Mouse (Mus musculus): ENCODE measurements around the gene Hoxa10.

The Hoxa10 gene

DNA sequence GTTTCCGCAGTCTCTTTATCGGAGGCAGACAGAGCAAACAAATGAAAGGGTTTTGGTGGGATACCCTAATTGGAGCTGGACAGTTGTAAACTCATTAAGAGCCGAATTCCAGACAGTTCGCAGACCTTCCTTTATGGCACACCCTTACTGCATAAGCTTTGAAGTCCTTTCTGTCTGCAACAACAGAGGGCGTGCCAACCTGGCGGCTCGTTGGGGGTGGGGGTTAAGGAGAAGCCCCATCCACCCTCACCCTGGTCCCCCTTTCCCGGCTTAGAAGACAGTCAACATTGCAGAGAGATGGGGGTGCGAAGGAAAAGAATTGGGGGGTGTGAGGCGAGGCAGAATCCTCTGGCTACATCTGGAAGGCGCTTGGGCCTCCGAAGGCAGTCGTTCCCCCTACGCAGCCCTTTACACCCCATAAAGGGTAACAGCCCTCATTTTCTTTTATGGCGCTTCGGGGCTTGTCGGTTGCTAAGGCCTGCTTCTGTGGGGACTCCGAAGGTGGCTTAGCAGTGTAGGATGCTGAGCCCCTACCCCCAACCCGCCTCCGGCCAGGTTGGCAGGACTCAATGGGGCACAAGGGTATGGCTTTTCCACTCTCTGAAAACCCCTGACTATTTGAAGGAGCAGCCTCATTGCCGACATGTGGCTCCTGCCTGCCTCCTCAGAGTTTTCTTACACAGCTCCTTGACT lies 18.5 kb downstream of the Hoxa10 start:
- in situ Hi-C loops (cut with MboI, MseI), result loop anchor here (5.0 to 10.0 kb wide), 3 partner anchors 217 to 635 kb away; no protein-coding TSS in a partner anchor

DNA sequence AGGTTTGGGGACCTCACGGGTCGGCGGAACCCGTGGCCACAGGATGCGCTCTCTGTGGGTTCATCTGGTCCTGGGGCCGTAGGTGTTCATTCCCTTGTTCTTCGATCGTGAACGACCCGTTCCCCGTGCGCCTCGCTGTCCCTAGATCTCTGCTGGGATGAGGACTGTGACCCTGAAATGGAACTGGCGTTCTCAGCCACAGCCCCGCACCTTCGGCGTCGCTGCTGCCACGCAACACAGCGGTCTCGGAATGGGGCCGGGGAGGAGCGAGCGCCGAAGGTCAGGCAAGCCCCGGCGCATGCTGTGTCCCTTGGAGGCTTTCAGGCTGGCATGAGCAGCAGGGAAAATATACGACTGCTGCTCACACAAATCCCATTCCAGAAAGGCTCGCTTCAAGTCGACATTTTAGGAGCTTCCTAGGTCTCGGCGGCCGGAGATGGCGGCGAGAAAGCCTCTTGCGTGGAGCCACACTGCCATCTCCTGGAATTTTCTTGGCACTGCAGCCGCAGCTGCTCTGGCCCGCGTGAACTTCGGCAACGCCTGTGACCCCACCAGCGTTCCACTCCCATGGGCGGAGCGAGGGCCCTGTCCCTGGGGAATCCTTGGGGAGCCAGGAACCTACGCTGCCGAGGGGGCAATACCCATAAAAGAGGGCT lies 19.2 kb downstream of the Hoxa10 start, which contains the start of gene Hoxa7:
Hoxa7 (minus strand) TSS at position 518 of the 656 bp plus-strand sequence.
- in situ Hi-C loops (cut with MboI, MseI), result loop anchor here (5.0 to 10.0 kb wide), 3 partner anchors 217 to 634 kb away; no protein-coding TSS in a partner anchor

DNA sequence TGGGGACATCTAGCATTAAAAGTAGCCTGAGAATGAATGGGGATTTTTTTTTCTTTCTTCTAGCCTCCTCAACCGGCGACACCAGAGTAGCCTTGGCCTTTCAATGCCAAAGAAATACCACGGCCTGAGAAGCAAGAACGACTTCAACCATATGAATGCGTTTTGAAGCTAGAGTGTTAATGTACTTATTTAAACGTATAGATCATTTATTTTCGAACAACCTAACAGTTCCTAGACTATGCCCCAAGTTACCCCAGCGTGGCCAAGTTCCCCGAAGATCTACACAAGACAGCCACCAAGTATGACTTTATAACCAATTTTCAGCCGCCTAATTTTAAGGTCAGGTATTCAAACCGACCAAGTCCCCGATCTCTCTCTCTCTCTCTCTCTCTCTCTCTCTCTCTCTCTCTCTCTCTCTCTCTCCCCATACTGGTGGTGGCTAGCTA lies 19.8 kb downstream of the Hoxa10 start:
- in situ Hi-C loops (cut with MboI, MseI), result loop anchor here (5.0 to 10.0 kb wide), 3 partner anchors 216 to 634 kb away; no protein-coding TSS in a partner anchor

DNA sequence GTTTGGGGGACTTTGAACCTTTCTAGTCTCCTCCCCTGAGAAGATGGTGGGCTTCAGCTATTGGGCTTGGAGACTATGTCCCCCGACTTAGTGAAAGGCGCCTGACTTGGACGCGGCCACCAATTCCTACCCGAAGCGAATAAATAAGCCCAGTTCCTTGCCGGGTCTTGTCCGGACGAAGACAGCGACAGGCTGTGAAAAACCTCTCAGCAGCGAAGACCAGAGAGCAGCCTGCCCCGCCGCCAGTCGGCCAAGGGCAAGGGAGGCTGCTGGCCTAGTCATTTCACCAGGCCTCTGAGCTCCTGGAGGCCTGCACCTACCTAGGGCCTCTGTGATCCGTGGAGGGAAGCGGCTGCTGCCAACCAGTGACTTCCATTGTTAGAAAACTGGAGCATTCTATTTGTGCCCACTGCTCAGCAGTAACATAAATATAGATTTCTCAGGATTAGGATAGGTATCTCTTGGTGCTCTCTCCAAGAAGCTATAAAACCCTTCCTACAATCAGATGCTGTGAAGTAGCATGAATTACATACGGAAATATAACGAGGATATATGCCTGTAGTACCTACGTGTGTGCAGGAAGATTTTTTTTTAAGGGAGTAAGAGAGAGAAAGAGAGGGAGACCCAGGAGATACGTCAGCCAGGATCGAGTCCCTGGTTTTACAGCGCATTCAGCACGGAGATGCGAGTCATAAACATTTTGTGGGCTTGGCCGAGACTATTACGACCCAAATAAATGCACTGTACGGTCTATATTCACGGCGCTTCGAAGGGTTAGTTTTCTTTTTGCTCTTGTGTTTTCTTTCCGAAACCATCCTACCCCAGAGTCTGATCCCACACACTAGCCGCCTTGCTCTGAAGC lies 20.4 kb downstream of the Hoxa10 start:
- in situ Hi-C loops (cut with MboI, MseI), result loop anchor here (5.0 to 10.0 kb wide), 3 partner anchors 215 to 633 kb away; no protein-coding TSS in a partner anchor

DNA sequence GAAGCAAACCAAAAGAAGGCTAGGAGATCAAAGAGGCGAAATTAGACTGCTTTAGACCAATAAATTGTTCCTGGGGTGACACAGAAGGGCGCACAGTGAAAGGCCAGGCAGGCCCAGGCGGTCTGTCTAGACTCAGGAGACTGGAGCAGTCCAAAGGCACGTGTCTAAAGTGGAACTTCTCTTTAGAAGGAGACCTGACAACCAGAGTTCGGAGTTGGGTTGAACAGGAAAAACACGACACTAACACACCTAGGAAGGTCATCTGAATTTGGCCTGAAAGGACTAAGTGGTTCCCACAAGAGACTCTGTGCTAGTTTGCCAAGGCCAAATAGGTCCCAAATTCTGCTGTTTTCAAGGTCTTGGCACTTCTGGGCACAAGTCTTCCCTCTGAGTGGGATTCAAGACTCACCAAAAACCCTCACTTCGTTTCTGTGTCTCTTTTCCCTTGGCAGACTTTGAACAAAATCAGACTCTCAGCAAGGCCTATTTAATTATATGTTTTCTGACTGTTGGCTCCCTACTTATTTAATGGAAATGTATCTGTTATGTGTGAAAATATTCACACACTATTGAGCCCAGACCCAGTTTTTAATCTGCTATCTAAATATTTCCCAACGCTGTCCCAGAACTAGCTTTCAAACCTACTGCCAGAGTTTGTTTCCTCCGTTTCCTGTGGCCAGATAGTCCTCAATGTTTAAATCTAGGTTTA lies 21.3 kb downstream of the Hoxa10 start:
- in situ Hi-C loops (cut with MboI, MseI), result loop anchor here (5.0 kb wide), 2 partner anchors 357 to 1047 kb away; no protein-coding TSS in a partner anchor

DNA sequence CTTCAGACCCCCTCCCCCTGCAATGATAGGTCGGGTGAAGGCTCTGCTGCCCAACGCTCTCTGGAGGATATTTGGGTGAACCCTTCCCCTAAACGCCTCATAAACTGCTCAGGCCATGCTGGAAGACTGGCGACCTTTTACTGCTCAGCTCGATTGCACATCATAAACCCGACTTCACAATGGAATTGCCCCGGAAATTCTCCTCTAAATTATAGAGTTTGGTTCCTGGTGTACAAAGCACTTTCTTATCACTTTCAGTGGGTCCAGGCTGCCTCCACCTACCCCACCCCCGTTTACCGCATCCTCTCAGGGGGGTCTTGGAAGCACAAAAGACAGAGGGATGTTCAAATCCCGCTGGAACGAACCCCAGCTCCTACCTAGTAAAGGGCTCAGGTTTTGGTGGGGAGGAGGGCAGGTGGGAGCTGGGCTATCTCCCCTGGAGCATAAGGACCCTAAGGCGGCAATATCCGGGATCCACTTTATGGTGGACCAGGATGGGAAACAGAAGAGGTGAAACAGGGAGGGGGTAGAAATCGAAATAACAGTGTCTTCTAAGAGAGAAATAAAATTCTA lies 21.9 kb downstream of the Hoxa10 start:
- in situ Hi-C loops (cut with MboI, MseI), result loop anchor here (5.0 kb wide), 2 partner anchors 356 to 1046 kb away; no protein-coding TSS in a partner anchor

DNA sequence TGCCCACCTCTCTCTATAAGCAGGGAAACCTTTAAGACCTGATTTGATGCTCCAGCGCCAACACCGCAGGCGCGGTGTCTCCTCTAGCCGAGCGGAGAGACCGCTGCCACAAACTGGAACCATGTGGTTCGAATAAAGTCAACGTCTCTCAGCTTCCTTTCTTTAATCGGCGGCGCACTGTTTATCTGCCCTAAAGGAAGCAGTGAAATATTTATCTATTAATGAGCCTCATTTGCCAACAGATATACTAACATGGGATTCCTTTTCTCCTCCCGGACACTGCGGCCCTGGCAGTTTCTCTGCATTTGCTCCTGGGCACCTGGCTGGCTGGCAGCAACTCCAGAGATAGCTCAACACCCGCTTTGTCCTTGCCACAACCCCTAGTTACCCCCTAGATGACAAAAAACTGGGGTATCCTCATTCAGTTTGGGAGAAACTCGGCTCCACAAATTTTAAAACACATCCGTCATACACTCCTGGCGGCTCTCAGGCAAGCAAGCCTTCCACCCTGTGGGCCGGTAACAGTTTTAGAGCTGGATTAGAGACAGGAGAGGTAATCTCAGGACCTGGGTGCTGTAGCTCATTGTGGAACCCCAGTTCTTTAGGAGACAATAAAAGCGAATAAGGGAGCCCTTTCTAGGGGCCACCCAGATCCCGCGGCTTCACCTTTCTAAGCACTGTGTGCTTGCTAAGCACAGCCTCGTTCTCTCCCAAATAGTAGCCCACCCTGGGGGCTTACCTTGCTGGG lies 22.6 kb downstream of the Hoxa10 start:
- in situ Hi-C loops (cut with MboI, MseI), result loop anchor here (5.0 kb wide), 2 partner anchors 356 to 1046 kb away; no protein-coding TSS in a partner anchor

DNA sequence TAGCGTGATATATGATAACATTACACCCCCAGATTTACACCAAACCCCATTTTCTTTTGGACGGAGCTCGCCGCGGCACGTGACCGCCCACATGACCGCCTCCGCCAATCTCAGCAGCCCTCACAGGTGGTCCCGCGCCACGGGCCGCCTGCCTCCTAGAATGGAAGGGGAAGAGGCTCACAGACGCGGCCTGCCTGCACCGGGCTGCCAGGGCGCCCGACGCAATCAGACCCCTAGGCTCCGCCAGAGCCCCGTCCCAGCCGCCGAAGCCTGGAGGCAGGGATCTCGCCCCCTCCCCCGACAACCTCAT lies 23.2 kb downstream of the Hoxa10 start:
- in situ Hi-C loops (cut with MboI, MseI), result loop anchor here (5.0 kb wide), 2 partner anchors 355 to 1045 kb away; no protein-coding TSS in a partner anchor

DNA sequence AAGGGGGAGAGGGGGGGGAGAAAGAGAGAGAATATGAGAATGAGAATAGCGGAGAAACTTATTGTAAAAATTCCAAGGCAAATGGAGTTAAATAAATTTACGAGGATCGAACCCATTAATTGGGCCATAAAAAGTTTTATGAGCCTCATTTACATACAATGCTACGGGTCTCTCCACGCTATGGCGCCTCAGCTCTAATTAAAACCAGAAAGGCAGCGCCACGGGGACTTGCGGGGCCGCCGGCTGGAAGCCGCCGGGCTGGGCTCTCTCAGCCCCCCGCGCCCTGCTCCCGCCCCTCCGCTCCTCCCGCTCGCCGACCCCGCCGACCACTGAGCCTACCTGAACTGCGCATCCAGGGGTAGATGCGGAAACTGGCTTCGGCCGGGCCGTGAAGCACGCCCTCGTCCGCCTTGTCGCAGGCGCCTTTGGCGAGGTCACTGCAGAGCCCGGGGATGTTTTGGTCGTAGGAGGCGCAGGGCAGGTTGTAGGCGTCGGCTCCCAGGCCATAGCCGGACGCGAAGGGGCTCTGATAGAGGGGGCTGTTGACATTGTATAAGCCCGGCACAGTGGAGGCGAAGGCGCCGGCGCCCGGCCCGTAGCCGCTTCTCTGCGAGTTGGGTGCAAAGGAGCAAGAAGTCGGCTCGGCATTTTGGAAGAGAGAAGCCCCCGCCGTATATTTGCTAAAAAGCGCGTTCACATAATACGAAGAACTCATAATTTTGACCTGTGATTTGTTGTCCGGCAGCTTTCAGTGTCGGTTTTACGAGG lies 23.8 kb downstream of the Hoxa10 start:
- in situ Hi-C loops (cut with MboI, MseI), result loop anchor here (5.0 kb wide), 2 partner anchors 355 to 1045 kb away; no protein-coding TSS in a partner anchor

DNA sequence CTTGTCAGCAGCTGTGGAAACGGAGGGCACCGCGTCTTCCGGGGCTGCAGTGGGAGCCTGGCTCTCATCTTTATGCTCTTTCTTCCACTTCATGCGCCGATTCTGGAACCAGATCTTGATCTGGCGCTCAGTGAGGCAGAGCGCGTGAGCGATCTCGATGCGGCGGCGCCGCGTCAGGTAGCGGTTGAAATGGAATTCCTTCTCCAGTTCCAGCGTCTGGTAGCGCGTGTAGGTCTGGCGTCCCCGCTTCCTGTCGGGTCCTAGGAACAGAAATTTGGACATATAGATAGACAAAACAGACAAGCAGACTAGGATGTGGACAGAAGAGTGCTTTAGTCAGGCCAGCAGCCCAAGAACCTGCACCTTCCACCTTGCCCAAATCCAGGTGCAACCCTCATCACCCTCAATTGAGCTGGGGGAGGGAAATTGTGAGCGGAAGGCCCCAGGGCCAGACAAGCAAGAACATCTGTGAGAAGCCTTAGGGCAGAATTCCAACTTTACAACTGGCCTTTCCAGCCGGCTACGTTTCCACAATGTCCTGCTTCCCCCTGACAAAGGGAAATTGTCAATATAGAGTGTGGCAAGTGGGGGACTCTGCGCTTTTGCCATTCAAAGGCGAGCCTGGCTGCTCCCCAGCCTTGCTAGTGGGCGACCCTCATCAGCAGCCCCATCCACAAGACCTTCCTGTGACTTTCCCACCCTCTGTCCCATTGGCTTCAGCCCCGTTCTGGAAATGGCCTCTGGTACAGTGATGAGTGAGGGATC lies 24.7 kb downstream of the Hoxa10 start:
- in situ Hi-C loops (cut with MboI, MseI), result loop anchor here (5.0 kb wide), 2 partner anchors 354 to 1044 kb away; no protein-coding TSS in a partner anchor

DNA sequence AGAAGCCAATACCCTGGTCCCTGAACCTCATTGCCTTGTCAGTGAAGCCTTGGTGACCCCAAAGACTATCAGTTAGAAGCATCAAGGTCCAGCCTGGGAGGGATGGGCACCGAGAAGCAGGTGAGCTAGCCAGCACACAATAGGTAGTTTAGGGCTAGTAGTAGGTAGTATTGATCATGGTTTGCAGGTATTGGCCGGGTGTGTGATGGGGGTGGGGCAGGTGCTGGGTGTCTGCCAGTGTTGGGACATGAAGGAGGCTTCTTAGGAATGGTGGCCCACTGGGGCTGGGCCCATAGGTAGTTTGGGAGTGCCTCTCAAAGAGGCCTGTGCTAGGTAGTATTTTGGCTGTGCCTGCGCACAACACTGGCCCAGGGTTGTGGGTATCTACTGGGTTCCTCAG lies 25.6 kb downstream of the Hoxa10 start:
- in situ Hi-C loops (cut with MboI, MseI), result loop anchor here (5.0 kb wide), 2 partner anchors 353 to 1043 kb away; no protein-coding TSS in a partner anchor

DNA sequence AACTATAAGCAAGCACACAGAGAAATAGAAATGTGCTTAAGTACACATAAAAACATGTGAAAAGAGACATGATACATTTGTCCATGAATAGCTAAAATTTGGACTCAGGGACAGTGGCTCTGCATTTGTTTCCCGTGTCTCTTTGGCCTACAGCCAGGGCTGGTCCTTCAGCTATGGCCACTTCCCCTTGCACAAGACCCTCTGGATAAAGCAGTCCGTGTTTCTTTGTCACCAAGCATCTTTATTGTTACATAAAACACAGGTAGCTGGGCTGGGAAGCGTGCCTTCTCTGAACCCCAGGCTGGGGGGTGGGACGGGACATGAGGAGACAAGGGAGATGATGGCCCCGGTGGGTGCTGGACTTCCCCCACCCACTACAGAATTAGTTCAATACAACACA lies 26.4 kb downstream of the Hoxa10 start:
- in situ Hi-C loops (cut with MboI, MseI), result no loop called here

DNA sequence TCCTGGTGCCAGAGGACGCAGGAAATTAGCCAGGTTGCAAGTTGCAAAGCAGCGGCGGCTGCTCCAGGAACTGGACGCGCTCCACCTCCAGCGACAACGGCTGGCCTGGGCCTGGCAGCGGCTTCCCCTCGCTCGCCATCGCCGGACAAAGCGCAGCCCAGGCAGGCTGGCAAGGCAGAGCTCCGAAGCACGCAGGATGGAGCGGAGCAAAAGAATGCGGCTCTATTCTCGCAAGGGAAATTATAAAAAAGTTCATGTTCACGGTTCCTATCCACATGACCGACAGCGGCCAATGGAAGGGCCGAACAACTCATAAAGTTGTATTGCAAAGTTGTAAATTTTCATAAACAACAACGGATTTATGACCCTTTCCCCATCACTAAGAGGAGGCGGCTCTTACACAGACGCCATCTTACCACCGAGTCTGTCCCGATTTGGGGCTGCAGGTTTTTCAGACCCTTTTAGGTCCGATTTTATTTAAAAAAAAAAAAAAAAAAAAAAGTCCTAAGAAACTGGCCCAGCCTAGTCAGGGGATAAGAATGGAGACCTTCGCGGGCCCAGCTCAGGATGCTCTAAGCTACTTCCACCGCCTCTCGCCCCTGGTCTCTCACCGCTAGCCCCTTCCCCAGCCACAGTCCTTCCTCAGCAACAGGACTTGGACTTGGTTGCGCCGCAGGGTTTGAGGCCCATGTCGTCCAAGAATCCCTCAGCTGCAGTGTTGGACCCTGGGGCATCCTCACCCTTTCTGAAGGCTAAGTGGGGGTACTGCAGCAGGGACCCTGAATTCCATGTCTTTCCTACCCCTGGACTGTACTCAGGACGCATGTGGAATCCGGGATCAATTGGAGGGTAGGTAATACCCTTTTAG lies 27.3 kb downstream of the Hoxa10 start, which contains the start of the genes Hoxa3 and Gm28308:
Hoxa3 (minus strand) TSS at position 218 of the 868 bp plus-strand sequence.
Gm28308 (minus strand) TSS at position 221 of the 868 bp plus-strand sequence.
- in situ Hi-C loops (cut with MboI, MseI), result no loop called here

DNA sequence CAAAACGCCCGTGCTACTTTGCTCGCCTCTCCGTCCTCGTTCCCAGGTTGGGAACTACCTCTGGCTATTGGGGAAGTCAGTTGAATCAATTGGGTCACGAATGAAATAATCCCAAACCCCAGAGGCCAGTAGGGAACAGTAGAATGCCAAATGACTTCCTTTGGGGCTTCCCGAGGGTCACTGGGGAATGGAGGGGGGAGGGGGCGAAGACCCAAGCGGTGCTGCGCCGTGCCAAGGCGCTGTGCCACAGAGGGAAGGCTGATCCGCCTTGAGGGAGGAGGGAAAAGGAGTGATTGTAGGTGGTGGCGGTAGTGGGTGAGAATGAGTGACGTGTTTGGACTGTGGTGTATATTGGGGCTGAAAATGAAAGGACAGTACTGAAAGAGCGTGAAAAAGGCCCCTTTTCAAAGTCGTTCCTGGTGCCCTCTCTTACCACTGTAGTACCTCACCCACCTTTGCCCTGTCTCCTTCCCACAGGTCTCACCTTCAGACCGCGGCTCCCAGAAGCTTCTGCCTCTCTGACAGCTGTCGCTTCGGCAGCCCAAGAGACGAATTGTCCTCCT lies 28.0 kb downstream of the Hoxa10 start:
- in situ Hi-C loops (cut with MboI, MseI), result no loop called here

DNA sequence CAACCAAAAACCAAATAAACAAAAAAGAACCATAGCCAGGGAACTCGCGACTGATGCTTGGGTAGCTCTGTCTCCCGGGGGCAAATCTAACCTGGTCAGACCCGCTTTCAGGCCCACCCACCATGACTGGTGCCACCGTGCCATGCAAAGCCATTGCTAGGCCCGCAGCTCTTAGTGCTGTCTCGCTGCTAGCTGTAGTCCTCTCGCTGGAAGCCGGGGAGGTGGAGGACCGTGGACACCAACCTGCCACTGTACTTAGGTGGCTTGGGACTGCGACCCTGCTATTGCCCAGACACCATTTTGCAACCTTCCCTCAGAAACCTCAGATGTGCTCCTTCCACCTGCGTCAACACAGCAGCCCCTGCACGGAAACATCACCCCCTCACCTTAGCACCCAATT lies 28.7 kb downstream of the Hoxa10 start:
- in situ Hi-C loops (cut with MboI, MseI), result no loop called here

DNA sequence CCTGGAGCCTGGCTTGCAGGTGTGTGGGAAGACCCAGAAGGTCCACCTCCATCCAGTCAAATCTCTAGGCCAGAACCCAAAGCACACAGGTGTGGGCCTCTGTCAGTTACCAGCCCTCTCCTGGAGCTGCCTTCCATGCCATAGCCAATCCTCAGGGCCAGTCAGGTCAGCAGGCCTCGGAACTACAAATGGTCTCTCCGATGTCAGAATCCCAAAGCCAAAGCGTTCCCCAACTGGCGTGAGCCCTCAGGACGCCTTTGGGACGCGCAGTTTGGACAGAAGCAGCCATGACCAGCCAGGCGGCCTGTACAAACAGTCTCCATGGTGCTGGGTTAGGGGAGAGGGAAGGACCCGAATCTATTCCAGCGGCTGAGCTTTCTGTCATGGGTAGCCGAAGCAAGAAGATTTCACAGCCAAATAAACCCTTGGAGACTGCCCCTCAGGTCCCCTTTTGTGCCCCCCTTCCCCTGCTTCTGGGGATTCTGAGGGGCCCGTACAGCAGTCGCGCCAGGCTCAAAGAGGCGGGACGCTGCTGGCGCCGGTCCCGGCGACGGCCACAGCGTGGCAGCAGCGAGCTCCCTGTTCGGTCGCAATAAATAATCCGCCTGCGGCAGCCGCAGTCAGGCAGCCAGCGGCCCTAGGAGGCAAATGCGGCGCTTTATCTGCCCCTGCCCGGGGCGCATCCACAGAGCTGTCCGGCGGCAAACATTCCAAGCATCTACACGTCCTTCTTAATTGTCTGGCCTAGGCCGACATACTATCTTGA lies 29.3 kb downstream of the Hoxa10 start:
- in situ Hi-C loops (cut with MboI, MseI), result no loop called here

Data from T-helper 1 cell (primary cell).